Mouse (Mus musculus) liver, embryonic 14.5 days (tissue): ENCODE data around the gene Reep3.

Experiments used
- CTCF ChIP-seq: IDR thresholded peaks from 2 replicates; pipeline ENCODE4 v1.5.1; 2016; ENCODE audit warnings: antibody characterized with exemption, low read depth, control low read depth
- EP300 ChIP-seq: IDR thresholded peaks from 2 replicates; pipeline ENCODE4 v1.6.1; 2016; ENCODE audit warnings: antibody characterized with exemption, low read depth

- no peak for TF ChIP-seq CTCF
- no peak for TF ChIP-seq EP300
Measured at GRCm38 (mm10) chr10:67144269-67144668, 47.5 kb upstream of the Reep3 start.
